Mouse (Mus musculus) embryonic facial prominence, embryonic 11.5 days (tissue): ENCODE data around the gene Ccnyl1. TPM values are rescaled to one million over a fixed set of nuclear protein-coding genes. Genes with fewer than 3 reads are reported as not detected.

ENCODE experiments used
- ATAC-seq: fragments of 200-750 bp; cut with Nextera tagmentation; replicated peaks from 2 replicates; pipeline ENCODE4 v1.8.0; 2017; ENCODE audit warnings: low read depth; ENCODE audit not compliant: insufficient number of reproducible peaks, low FRiP score, low TSS enrichment
- DNase-seq: peaks from one replicate; pipeline ENCODE4 v3.0.0-alpha.2; 2015; ENCODE audit warnings: low spot score
- H3K27ac ChIP-seq: fragments of 300-500 bp; sonication (generic); replicated peaks from 2 replicates; pipeline ENCODE4 v1.5.1; 2014; ENCODE audit warnings: mild to moderate bottlenecking, low read depth, low read length, control low read depth
- H3K27me3 ChIP-seq: fragments of 300-500 bp; sonication (generic); 2 replicates; pipeline ENCODE4 v1.6.1; 2014; ENCODE audit warnings: mild to moderate bottlenecking, low read length, moderate library complexity, mixed read lengths; ENCODE audit not compliant: control insufficient read depth, insufficient read depth
- H3K36me3 ChIP-seq: fragments of 300-500 bp; sonication (generic); replicated peaks from 2 replicates; pipeline ENCODE4 v1.6.1; 2014; ENCODE audit warnings: low read depth, mild to moderate bottlenecking, low read length, moderate library complexity, mixed read lengths; ENCODE audit not compliant: control insufficient read depth, insufficient read depth
- H3K4me1 ChIP-seq: fragments of 300-500 bp; sonication (generic); 2 replicates; pipeline ENCODE4 v1.6.1; 2014; ENCODE audit warnings: low read length, mixed read lengths; ENCODE audit not compliant: control insufficient read depth, insufficient read depth
- H3K4me2 ChIP-seq: fragments of 300-500 bp; sonication (generic); 2 replicates; pipeline ENCODE4 v1.6.1; 2014; ENCODE audit warnings: low read depth, mild to moderate bottlenecking, control low read depth, low read length, moderate library complexity
- H3K4me3 ChIP-seq: fragments of 300-500 bp; sonication (generic); 2 replicates; pipeline ENCODE4 v1.5.1; 2014; ENCODE audit warnings: low read depth, low read length, control low read depth
- H3K9ac ChIP-seq: fragments of 300-500 bp; sonication (generic); replicated peaks from 2 replicates; pipeline ENCODE4 v1.6.1; 2014; ENCODE audit warnings: mild to moderate bottlenecking, control low read depth, low read length
- H3K9me3 ChIP-seq: fragments of 300-500 bp; sonication (generic); replicated peaks from 2 replicates; pipeline ENCODE4 v1.6.1; 2016; ENCODE audit warnings: mild to moderate bottlenecking, low read length, inconsistent platforms, mixed read lengths; ENCODE audit not compliant: control insufficient read depth
- WGBS: fragments of 180-500 bp; shearing (Covaris S2); extraction: QIAGEN DNeasy Blood & Tissue Kit; methylation state at CpG from one replicate; pipeline ENCODE4 v1.1.7; 2014; 5-methylcytosine and 5-hydroxymethylcytosine counted together
- polyA plus RNA-seq: library from polyadenylated mRNA; unstranded; fragments of >200 nt; fragmentation: Nextera tagmentation; extraction: Ambion mirVana; gene quantifications from 2 replicates; pipeline ENCODE4 v1.2.1, GENCODE M21; 2014

Ccnyl1 gene
- polyA plus RNA-seq, 1 experiment from 2014 or later = 10.9 TPM

DNA sequence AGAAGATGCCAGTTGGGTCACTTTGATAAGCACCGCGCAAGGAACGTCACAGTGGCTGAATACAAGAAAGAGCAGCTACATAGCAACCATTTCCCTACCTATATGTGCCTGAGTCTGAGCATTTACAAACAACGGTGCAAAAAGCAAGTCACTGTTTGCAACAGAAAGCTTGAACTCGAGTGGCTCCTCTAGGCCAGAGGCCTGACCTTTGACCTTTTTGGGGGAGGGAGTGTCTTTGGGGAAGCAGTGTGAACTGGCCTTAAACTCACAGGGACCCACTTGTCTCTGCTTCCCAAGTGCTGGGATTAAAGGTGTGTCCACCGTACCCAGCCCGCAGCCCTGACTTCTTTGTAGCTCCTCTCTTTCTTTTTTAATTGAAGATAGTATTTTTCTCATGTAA is 63.4 kb downstream of the Ccnyl1 start:
- Histone ChIP-seq H3K36me3 (no peaks in the 10 kb centered on the region), H3K4me1 (no peaks in the 10 kb centered on the region), H3K9ac (no peak overlapping the region), H3K9me3 (no peaks in the 10 kb centered on the region), H3K4me2 (no peak overlapping the region), H3K27ac (no peak overlapping the region), H3K27me3 (no peaks in the 10 kb centered on the region), H3K4me3 (no peak overlapping the region)
- DNase-seq (no peak), ATAC-seq (no peak)
- WGBS = 63% methylated on average over 7 of the region's 7 CpGs

DNA sequence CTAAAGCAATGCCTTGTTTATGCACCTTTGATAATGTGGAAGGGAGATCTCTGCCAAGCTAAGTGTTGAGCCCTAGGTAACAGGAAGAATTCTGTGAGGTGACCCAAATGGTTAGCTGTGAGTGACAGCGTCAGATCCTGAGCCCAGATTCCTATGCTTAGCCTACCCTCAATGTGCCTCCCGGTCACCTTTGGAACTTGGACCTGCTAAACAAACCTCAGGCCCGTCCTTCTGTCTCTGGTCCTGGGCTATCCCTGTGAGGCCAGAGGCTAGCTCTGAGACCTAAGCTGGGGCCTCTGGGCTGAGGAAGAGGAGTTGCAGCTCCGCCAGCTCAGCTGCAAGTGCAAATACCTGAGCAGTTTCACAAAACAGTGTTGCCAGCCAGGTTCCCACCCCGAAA is 64.4 kb downstream of the Ccnyl1 start:
- no peak overlapping the region for H3K27ac ChIP-seq
- H3K9ac ChIP-seq = no peak overlapping the region
- DNase-seq (no peak), ATAC-seq (no peak)
- 89% methylated on average over 5 of the region's 5 CpGs for WGBS
- H3K4me2 ChIP-seq = no peak overlapping the region
- no peaks in the 10 kb centered on the region for H3K4me1 ChIP-seq
- no peaks in the 10 kb centered on the region for H3K27me3 ChIP-seq
- no peaks in the 10 kb centered on the region for H3K36me3 ChIP-seq
- no peaks in the 10 kb centered on the region for H3K9me3 ChIP-seq
- no peak overlapping the region for H3K4me3 ChIP-seq

DNA sequence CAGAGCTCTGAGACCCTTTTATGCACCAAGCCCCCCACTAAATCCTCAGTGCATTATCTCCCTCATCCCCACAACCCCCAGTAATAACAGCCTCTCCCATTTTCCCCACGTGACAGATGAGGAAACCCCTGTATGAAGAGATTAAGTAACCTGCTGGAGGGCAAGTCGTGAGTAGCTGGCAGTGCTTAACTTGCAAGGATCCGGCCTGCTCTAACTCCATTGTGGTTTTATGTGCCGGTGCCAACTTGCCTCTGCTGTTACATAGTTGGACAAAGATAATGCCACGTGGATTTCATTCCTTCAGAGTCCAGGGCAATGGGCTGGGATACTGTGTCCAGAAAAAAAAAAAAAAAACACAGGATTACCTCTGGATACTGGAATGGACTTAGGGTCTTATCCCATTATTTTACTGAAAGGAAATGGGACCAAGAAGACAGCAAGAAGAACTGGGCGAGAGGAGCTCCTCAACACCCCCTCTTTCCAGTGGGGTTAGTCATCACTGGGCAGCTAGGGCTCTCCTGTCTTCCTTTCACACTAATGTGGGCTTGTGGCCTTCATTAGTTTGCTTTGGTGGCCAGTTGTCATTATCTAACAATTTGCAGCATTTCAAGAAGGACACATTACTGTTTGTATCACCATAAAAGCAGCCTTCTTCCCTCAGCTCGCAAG is 65.8 kb downstream of the Ccnyl1 start:
- Histone ChIP-seq H3K9ac (no peak overlapping the region), H3K36me3 (no peaks in the 10 kb centered on the region), H3K4me1 (no peaks in the 10 kb centered on the region), H3K4me2 (no peak overlapping the region), H3K27ac (no peak overlapping the region), H3K9me3 (no peaks in the 10 kb centered on the region), H3K27me3 (no peaks in the 10 kb centered on the region), H3K4me3 (no peak overlapping the region)
- ATAC-seq (no peak), DNase-seq (no peak)
- WGBS = 66% methylated on average over 7 of the region's 7 CpGs

DNA sequence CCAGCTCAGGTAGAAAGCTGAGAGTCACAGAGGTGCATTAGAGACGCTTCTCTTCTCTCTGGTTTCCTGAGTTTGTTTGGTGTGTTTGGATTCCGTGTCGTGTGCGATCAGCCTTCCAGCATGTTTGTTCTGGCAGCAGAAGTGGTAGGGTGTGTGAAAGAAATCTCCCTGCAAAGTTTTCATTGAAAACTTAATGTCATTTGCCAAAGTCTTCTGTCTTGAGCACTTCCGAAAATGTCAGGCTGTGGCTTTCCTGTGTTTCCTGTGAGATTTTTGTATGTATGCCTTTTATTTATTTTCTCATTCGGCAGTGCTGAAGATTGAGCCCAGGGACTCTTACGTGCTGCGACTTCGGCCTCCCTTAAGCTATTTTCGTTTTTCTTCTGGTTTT is 66.4 kb downstream of the Ccnyl1 start:
- no peak for ATAC-seq
- Histone ChIP-seq H3K9ac (no peak overlapping the region), H3K27me3 (no peaks in the 10 kb centered on the region), H3K36me3 (no peaks in the 10 kb centered on the region), H3K4me2 (no peak overlapping the region), H3K4me3 (no peak overlapping the region), H3K4me1 (no peaks in the 10 kb centered on the region), H3K9me3 (no peaks in the 10 kb centered on the region), H3K27ac (no peak overlapping the region)
- 62% methylated on average over 10 of the region's 10 CpGs for WGBS
- DNase-seq = no peak

DNA sequence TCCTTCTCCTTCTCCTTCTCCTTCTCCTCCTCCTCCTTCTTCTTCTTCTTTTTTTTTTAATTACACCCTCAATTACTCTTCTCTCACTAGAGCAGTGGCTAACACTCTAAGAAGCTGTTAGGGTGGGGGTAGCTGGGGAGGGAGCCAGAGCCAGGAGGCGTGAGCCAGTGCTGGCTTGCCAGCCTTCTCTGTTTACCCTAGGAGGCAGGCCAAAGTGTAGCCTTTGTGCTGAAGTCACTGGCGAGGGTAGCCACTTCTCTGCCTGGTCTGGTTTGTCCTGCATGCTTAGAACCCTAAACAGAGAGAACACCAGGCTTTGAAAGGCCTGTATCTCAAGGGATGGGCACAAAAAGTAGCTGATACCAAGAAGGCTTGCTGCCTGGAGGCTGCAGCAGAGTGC is 67.0 kb downstream of the Ccnyl1 start:
- WGBS = 30% methylated on average over 2 of the region's 2 CpGs
- Histone ChIP-seq H3K4me1 (no peaks in the 10 kb centered on the region), H3K27ac (no peak overlapping the region), H3K27me3 (no peaks in the 10 kb centered on the region), H3K9ac (no peak overlapping the region), H3K36me3 (no peaks in the 10 kb centered on the region), H3K4me2 (no peak overlapping the region), H3K9me3 (no peaks in the 10 kb centered on the region), H3K4me3 (no peak overlapping the region)
- no peak for ATAC-seq
- DNase-seq = no peak

DNA sequence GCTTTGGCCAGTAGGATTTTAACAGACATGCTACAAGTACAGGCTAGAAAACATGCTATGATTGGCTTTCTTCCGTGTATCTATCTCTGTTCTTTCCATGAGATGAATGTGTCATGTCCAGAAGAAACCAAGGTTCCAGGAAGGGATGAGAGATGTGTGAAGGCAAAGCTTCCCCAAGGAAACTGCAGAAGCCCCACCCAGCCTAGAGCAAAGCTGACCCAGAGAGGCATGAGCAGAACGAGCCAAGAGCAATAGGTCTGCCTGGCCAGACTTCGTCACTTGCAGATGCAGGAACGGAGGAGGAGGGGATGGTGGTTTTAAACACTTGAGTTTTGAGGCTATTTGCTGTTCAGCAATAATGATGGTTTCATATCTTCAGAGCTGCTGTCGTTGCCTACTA is 67.5 kb downstream of the Ccnyl1 start:
- Histone ChIP-seq H3K4me3 (no peak overlapping the region), H3K27me3 (no peaks in the 10 kb centered on the region), H3K9me3 (no peaks in the 10 kb centered on the region), H3K36me3 (no peaks in the 10 kb centered on the region), H3K9ac (no peak overlapping the region), H3K4me2 (no peak overlapping the region), H3K27ac (no peak overlapping the region), H3K4me1 (no peaks in the 10 kb centered on the region)
- 86% methylated on average over 5 of the region's 5 CpGs for WGBS
- ATAC-seq = no peak
- no peak for DNase-seq

DNA sequence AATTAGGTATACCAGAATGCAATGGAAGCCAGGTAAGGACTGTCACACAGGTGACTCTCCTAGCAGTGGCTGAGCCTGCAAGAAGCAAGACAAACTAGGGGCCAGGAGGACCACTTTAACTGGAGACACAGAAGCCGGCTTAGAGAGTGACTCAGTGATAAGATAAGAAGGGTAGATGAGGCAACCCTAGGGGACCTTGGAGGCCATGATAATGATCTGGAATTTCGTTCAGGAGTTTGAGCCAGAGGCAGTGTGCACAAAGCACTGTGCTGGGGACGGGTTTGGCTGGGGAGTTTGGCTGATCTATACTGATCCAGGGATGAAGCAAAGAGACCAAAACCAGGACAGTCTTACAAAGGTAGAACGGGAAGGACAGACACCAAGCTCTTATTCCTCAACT is 71.4 kb downstream of the Ccnyl1 start:
- Histone ChIP-seq H3K4me1 (no peaks in the 10 kb centered on the region), H3K4me2 (no peak overlapping the region), H3K36me3 (no peaks in the 10 kb centered on the region), H3K9ac (no peak overlapping the region), H3K4me3 (no peak overlapping the region), H3K9me3 (no peaks in the 10 kb centered on the region), H3K27me3 (no peaks in the 10 kb centered on the region), H3K27ac (no peak overlapping the region)
- WGBS = 72% methylated on average over 4 of the region's 4 CpGs
- ATAC-seq = no peak
- DNase-seq = no peak

DNA sequence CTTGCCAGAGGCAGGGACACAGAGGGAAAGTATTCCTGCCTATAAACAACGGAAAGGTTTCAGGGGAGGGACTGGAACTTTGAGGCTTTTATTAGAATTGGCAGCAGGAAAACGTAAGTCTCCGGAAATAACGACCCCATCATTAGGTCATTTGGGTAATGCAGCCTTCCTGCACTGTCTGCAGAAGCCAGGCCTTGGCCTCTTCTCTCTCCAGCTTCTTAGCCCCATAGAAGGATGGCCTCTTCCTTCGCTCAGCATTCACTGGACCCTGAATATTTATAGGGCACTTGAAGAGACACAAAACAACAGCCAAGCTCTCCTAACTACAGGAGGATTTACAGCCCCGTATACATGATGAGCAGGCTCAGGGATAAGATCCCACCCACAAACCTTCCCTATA is 79.9 kb downstream of the Ccnyl1 start:
- H3K27ac ChIP-seq = no peak overlapping the region
- H3K4me2 ChIP-seq = no peak overlapping the region
- ATAC-seq (no peak), DNase-seq (no peak)
- no peaks in the 10 kb centered on the region for H3K4me1 ChIP-seq
- H3K36me3 ChIP-seq = no peaks in the 10 kb centered on the region
- H3K4me3 ChIP-seq = no peak overlapping the region
- 33% methylated on average over 6 of the region's 6 CpGs for WGBS
- H3K27me3 ChIP-seq = no peaks in the 10 kb centered on the region
- no peaks in the 10 kb centered on the region for H3K9me3 ChIP-seq
- no peak overlapping the region for H3K9ac ChIP-seq
